Mouse (Mus musculus): ENCODE measurements at regions not wholly inside any gene's neighbourhood (a gene's known extent, or its start where the extent isn't known, plus 50 kb on each side); places are given as distances from the start of the nearest gene placed in this dataset.

DNA sequence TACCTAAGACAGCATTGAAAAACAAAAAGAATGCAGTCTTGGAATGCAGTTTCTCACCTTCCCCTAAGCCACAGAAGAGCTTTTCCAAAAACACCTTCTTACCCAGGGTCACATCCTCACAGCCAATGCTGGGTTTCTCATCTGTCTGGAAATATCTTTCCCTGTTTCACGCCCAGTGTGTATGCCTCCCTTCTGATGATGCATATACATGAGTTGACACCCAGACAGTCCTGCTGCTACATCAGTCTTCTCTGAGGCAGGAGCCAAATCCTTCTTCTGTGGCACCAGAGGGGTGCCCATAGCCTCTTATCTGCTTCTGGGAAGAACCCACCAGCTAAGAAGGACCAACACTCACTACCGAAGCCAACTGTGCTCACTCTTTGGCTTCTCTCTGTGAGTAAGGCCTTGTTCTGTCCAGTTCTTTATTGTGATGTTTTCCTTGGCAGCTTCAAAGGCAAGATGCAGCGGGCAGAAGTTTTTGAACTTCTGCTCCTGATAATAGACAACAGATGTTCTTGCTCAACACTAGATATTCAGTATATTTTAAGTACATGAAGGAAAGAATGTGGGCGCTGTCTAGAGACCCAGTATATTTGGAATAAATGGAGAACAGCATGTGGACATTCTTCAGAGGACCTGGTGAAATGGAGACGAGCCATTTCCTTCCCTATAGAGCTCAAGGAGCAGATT is 228.2 kb downstream of the Nuak1 start:
- TF ChIP-seq POLR2A (IDR thresholded peaks at IDR 0.05; ENCODE audit: low read depth, low read length) (no peak), CTCF (IDR thresholded peaks at IDR 0.05; ENCODE audit: extremely low read depth, insufficient read depth, insufficient read length, insufficient replicate concordance) (no peak)

Data from spleen, adult 2 months (tissue).